Mouse (Mus musculus): ENCODE data around the gene Dock6. TPM values are rescaled to one million over a fixed set of nuclear protein-coding genes. Genes with fewer than 3 reads are reported as not detected.

Gene Dock6
- total and polyA plus RNA-seq, 3 experiments, result 0.79 to 3.6 (median 3.3) TPM

DNA sequence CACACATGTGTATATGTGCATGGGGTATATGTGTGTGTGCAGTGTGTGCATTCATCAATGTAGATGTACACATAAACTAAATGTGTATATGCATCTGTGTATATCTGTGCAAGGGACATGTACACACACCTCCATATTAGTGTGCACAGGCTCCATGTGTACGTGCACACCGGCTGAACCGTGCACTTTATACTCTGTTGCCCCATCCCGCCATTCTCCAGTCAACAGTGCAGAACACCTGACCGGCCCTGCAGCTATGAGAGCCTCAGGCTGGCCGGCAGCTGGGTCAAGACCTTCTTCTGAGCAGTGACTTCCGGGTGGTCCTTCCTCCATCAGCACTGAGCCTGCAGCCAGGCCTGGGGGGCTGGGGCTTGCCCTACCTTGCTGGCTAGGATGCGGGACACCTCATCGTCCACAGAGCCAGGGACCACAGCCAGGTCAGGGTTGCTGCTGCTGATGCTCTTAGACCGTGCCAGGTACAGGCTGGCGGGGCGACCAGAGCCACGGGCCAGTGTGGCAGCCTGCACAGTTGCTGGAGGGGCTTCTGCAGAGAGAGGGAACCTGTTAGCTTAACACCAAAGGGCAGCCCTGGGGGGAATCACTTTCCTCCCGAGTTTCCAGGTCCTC is 22.5 kb downstream of the Dock6 start:
- H3K79me2 ChIP-seq (replicated peaks; ENCODE audit: control insufficient read depth, extremely low read depth, insufficient read depth, poor library complexity, severe bottlenecking), result no peaks in the 10 kb centered on the region
- H3K36me3 ChIP-seq (replicated peaks in 1 of 2; ENCODE audit: control insufficient read depth in 1 of 2, insufficient read depth in 1 of 2, low read length in 1 of 2), result peaks cover 8 to 20% of the 10 kb centered on the region in 2 experiments
- no peak overlapping the region for H3K9ac ChIP-seq (ENCODE audit: insufficient read depth, low read depth)
- no peaks in the 10 kb centered on the region for H3K27me3 ChIP-seq (replicated peaks)
- no peaks in the 10 kb centered on the region for H3K9me3 ChIP-seq (replicated peaks; ENCODE audit: low read length)
- in situ Hi-C loops (cut with MboI; ENCODE audit: low pct_ligation_motif_present, low pct_unique_long_range_greater_than_20kb, low sequenced_read_pairs), result no loop called here
- H3K4me2 ChIP-seq (ENCODE audit: insufficient read depth, low read depth, poor library complexity, severe bottlenecking), result no peak overlapping the region
- dilution Hi-C loops (cut with MboI; ENCODE audit: extremely low pct_ligation_motif_present, extremely low pct_unique_long_range_greater_than_20kb, low sequenced_read_pairs), result no loop called here
- no peak overlapping the region for H3K4me3 ChIP-seq (replicated peaks in 1 of 3; ENCODE audit: low read depth in 2 of 3, low read length in 2 of 3, poor library complexity in 1 of 3)
- no peaks in the 10 kb centered on the region for H3K4me1 ChIP-seq (ENCODE audit: control insufficient read depth in 1 of 2, insufficient read depth in 2 of 2)
- DNase-seq (ENCODE audit: extremely low read depth), result no peak
- H3K27ac ChIP-seq (ENCODE audit: insufficient read depth, low read depth), result no peak overlapping the region
- TF ChIP-seq UBTF (IDR thresholded peaks at IDR 0.05; ENCODE audit: low read depth, low read length) (no peak), ZNF384 (IDR thresholded peaks at IDR 0.05; ENCODE audit: low read depth, low read length) (no peak), ZMIZ1 (IDR thresholded peaks at IDR 0.05; ENCODE audit: low read depth, low read length) (no peak), SMC3 (IDR thresholded peaks at IDR 0.05; ENCODE audit: low read depth, low read length) (no peak), TBP (conservative IDR thresholded peaks at IDR 0.05; ENCODE audit: low read depth, low read length) (no peak), EP300 (IDR thresholded peaks at IDR 0.05; ENCODE audit: low read length) (no peak), KAT2A (IDR thresholded peaks at IDR 0.05; ENCODE audit: insufficient replicate concordance, low read length) (no peak), HCFC1 (IDR thresholded peaks at IDR 0.05; ENCODE audit: low read depth, low read length) (no peak), IRF4 (IDR thresholded peaks at IDR 0.05; ENCODE audit: low read depth, low read length) (no peak), BHLHE40 (IDR thresholded peaks at IDR 0.05; ENCODE audit: low read depth, low read length) (no peak), MAFK (IDR thresholded peaks at IDR 0.05; ENCODE audit: insufficient replicate concordance, low read length) (no peak), PAX5 (IDR thresholded peaks at IDR 0.05; ENCODE audit: low read length) (no peak), CHD2 (IDR thresholded peaks at IDR 0.05; ENCODE audit: low read length) (no peak), JUND (conservative IDR thresholded peaks at IDR 0.05; ENCODE audit: low read depth, low read length) (no peak), USF1 (IDR thresholded peaks at IDR 0.05; ENCODE audit: low read depth, low read length) (no peak)

DNA sequence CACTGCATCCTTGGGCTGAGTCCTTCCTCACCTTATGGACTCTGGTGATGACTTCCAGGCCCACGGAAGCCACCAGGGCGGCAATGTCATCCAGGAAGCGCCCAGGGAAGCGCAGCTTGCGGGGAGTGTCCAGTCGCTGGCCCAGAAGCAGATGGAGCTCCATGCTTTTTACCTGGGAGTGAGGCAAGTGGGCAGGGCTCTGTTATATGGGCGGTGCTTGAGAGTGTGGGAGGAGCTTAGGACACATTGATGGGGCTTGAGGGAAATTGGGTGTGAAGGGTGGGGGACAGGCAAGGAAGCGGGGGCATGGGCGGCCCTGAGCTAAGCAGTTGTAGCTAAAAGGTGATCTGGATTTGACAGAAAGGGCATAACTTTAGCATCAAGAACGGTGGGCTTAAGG is 28.1 kb downstream of the Dock6 start:
- Histone ChIP-seq H3K4me2 (ENCODE audit: insufficient read depth, low read depth, poor library complexity, severe bottlenecking) (no peak overlapping the region), H3K27ac (ENCODE audit: insufficient read depth, low read depth) (no peak overlapping the region)
- in situ Hi-C loops (cut with MboI; ENCODE audit: low pct_ligation_motif_present, low pct_unique_long_range_greater_than_20kb, low sequenced_read_pairs), result no loop called here

More for the DNA sequence above, 28.1 kb downstream of the Dock6 start:
- no peak for DNase-seq (ENCODE audit: extremely low read depth)
- Histone ChIP-seq H3K27me3 (replicated peaks) (no peaks in the 10 kb centered on the region), H3K4me3 (replicated peaks in 1 of 3; ENCODE audit: low read depth in 2 of 3, low read length in 2 of 3, poor library complexity in 1 of 3) (no peak overlapping the region), H3K36me3 (replicated peaks in 1 of 2; ENCODE audit: control insufficient read depth in 1 of 2, insufficient read depth in 1 of 2, low read length in 1 of 2) (peaks cover 2 to 5% of the 10 kb centered on the region in 2 experiments), H3K4me1 (ENCODE audit: control insufficient read depth in 1 of 2, insufficient read depth in 2 of 2) (0 out of 4 replicates have a peak, but pooled peaks cover 0 to 3% of the 10 kb centered on the region in 2 experiments), H3K9ac (ENCODE audit: insufficient read depth, low read depth) (no peak overlapping the region), H3K79me2 (replicated peaks; ENCODE audit: control insufficient read depth, extremely low read depth, insufficient read depth, poor library complexity, severe bottlenecking) (no peaks in the 10 kb centered on the region), H3K9me3 (replicated peaks; ENCODE audit: low read length) (no peaks in the 10 kb centered on the region)
- TF ChIP-seq UBTF (IDR thresholded peaks at IDR 0.05; ENCODE audit: low read depth, low read length) (no peak), MXI1 (IDR thresholded peaks at IDR 0.05; ENCODE audit: low read depth, low read length) (no peak), TCF12 (IDR thresholded peaks at IDR 0.05; ENCODE audit: low read depth, low read length) (no peak), NRF1 (IDR thresholded peaks at IDR 0.05; ENCODE audit: low read depth, low read length) (no peak), E2F4 (IDR thresholded peaks at IDR 0.05; ENCODE audit: insufficient replicate concordance, low read depth, low read length) (no peak), JUN (IDR thresholded peaks at IDR 0.05; ENCODE audit: insufficient read depth, low read depth, low read length) (no peak), SIN3A (IDR thresholded peaks at IDR 0.05; ENCODE audit: low read length) (no peak), RCOR1 (conservative IDR thresholded peaks at IDR 0.05; ENCODE audit: low read depth, low read length) (no peak), TBP (conservative IDR thresholded peaks at IDR 0.05; ENCODE audit: low read depth, low read length) (no peak), ZC3H11A (IDR thresholded peaks at IDR 0.05; ENCODE audit: low read depth, low read length) (no peak), BHLHE40 (IDR thresholded peaks at IDR 0.05; ENCODE audit: low read depth, low read length) (no peak), USF1 (IDR thresholded peaks at IDR 0.05; ENCODE audit: low read depth, low read length) (no peak), MEF2A (IDR thresholded peaks at IDR 0.05; ENCODE audit: borderline replicate concordance, low read depth, low read length) (no peak), SMC3 (IDR thresholded peaks at IDR 0.05; ENCODE audit: low read depth, low read length) (no peak), CHD1 (IDR thresholded peaks at IDR 0.05; ENCODE audit: low read depth, low read length) (no peak), POLR2A (IDR thresholded peaks at IDR 0.05; ENCODE audit: low read depth, low read length) (no peak), MAZ (IDR thresholded peaks at IDR 0.05; ENCODE audit: low read depth, low read length) (no peak), NELFE (IDR thresholded peaks at IDR 0.05; ENCODE audit: low read depth, low read length) (no peak), PAX5 (IDR thresholded peaks at IDR 0.05; ENCODE audit: low read length) (no peak)
- dilution Hi-C loops (cut with MboI; ENCODE audit: extremely low pct_ligation_motif_present, extremely low pct_unique_long_range_greater_than_20kb, low sequenced_read_pairs), result no loop called here
